In genomic region chr11:118337491-118338168, GRCm38 (mm10) we compare ENCODE assay signal across 14 mouse cellular contexts. TPM values are rescaled to one million over a fixed set of nuclear protein-coding genes. Genes with fewer than 3 reads are reported as not detected.
DNase-seq lines count a peak whose midpoint lies in the region; TF ChIP-seq lines count a peak whose summit lies in the region.
"Had no signal": no experiment of that assay in that cellular context is flagged by ENCODE, and none has a peak within 500 bp of the region (broad histone marks: within the 10 kb centered on the region; RNA-seq: fewer than 3 reads in every experiment).

No protein-coding gene starts in this region.

- TF ChIP-seq CTCF in spleen, adult 2 months (IDR thresholded peaks at IDR 0.05; ENCODE audit: extremely low read depth, insufficient read depth, insufficient read length, insufficient replicate concordance): no peak

- H3K27me3 ChIP-seq in spleen, adult 2 months (ENCODE audit: control insufficient read depth, insufficient read depth, low read length): no peaks in the 10 kb centered on the region
- H3K27me3 ChIP-seq: embryonic facial prominence, embryonic 13.5 days; forebrain, embryonic 15.5 days had no signal

- H3K4me1 ChIP-seq in spleen, adult 2 months (ENCODE audit: control insufficient read depth, insufficient read depth, insufficient read length): peaks cover 8% of the 10 kb centered on the region; the same call in 1 of the 2 replicates

- H3K4me3 ChIP-seq in spleen, adult 2 months (ENCODE audit: extremely low read depth, insufficient read depth, insufficient read length): no peak overlapping the region
- H3K4me3 ChIP-seq: embryonic facial prominence, embryonic 13.5 days; forebrain, embryonic 15.5 days; heart, embryonic 10.5 days had no signal

- H3K27ac ChIP-seq in spleen, adult 2 months (ENCODE audit: insufficient read depth, low read length): peak overlapping the region; percentile 6; the same call in 1 of the 2 replicates
- H3K27ac ChIP-seq: embryonic facial prominence, embryonic 13.5 days; forebrain, embryonic 15.5 days; heart, embryonic 10.5 days had no signal

- DNase-seq in spleen, adult 2 months (ENCODE audit: low read depth in 1 of 2, low spot score in 2 of 2): no peak
- DNase-seq in spleen, postnatal 10 days (ENCODE audit: low spot score in 2 of 2): no peak
- peak; percentile 92 for DNase-seq in brain, adult 2 months (ENCODE audit: low read depth, low spot score)
- DNase-seq in naive thymus-derived CD4-positive, alpha-beta T cell, adult 2 months (ENCODE audit: low read depth): peak; percentile 80
- peak; percentile 60 to 70 for DNase-seq in thymus, postnatal 36 days
- no peak for DNase-seq in embryo, embryonic 10 days (ENCODE audit: low spot score)
- DNase-seq in layer of hippocampus, adult 11-12 months (ENCODE audit: low spot score): no peak
- DNase-seq in cerebellum, postnatal 4 days (ENCODE audit: low spot score in 2 of 2): no peak
- DNase-seq: adrenal gland, adult 2 months; cerebellum, adult 11 months had no signal

- WGBS in spleen, adult 2 months: 32% methylated on average over 8 of the region's 8 CpGs

- TF ChIP-seq POLR2A in spleen, adult 2 months (IDR thresholded peaks at IDR 0.05; ENCODE audit: low read depth, low read length): no peak

- no peaks in the 10 kb centered on the region for H3K36me3 ChIP-seq in spleen, adult 2 months (ENCODE audit: control insufficient read depth, insufficient read depth, low read length)

RNA-seq across cellular contexts. Expression of gene Cep295nl, which starts 4.7 kb away (rescaled TPM):
- not detected in 2 replicates for polyA plus RNA-seq in spleen, adult 2 months (2012; rRNA removed)
- polyA plus RNA-seq: adrenal gland, adult 2 months; forebrain, embryonic 15.5 days; liver, embryonic 16.5 days had no signal

RNA-seq across cellular contexts. Expression of gene Timp2, which starts 17.9 kb away (rescaled TPM):
- polyA plus RNA-seq in spleen, adult 2 months (2012; rRNA removed): 68.1 and 75.1 TPM in 2 replicates

RNA-seq across cellular contexts. Expression of gene Usp36, which starts 47.6 kb away (rescaled TPM):
- polyA plus RNA-seq in spleen, adult 2 months (2012; rRNA removed): 20.9 and 25.3 TPM in 2 replicates

Comparison
In these comparisons a context has a peak if more than half of its experiments do, and no peak if none do; other contexts are left out.
1. DNase-seq: peak in brain, adult 2 months (single experiment), naive thymus-derived CD4-positive, alpha-beta T cell, adult 2 months (single experiment) and thymus, postnatal 36 days (2 of 2); none in spleen, adult 2 months (0 of 2), spleen, postnatal 10 days (0 of 2), embryo, embryonic 10 days (single experiment), layer of hippocampus, adult 11-12 months (single experiment) and cerebellum, postnatal 4 days (0 of 2).